Mouse (Mus musculus): ENCODE measurements around the gene Abcb11.

Gene Abcb11

GRCm38 (mm10) chr2:69264069-69264618 lies 78.3 kb downstream of the Abcb11 start:
- no peak for DNase-seq

GRCm38 (mm10) chr2:69248221-69248755 lies 94.1 kb downstream of the Abcb11 start:
- no peak for DNase-seq

- no peak for DNase-seq
Observed at GRCm38 (mm10) chr2:69247081-69247480, 95.3 kb downstream of the Abcb11 start.

- DNase-seq: no peak
Observed at GRCm38 (mm10) chr2:69244924-69245323, 97.5 kb downstream of the Abcb11 start.

- no peak for DNase-seq
Observed at GRCm38 (mm10) chr2:69239315-69239714, 103.1 kb downstream of the Abcb11 start.

GRCm38 (mm10) chr2:69234976-69235678 lies 107.3 kb downstream of the Abcb11 start:
- DNase-seq: no peak

GRCm38 (mm10) chr2:69232101-69232500 lies 110.3 kb downstream of the Abcb11 start:
- DNase-seq: no peak

- no peak for DNase-seq
Observed at GRCm38 (mm10) chr2:69230137-69230536, 112.3 kb downstream of the Abcb11 start.

- no peak for DNase-seq
Observed at GRCm38 (mm10) chr2:69228635-69229034, 113.8 kb downstream of the Abcb11 start.

GRCm38 (mm10) chr2:69226876-69227275 lies 115.5 kb downstream of the Abcb11 start:
- no peak for DNase-seq

GRCm38 (mm10) chr2:69224724-69225123 lies 117.7 kb downstream of the Abcb11 start:
- no peak for DNase-seq

- DNase-seq: no peak
Observed at GRCm38 (mm10) chr2:69222815-69223214, 119.6 kb downstream of the Abcb11 start.

GRCm38 (mm10) chr2:69221868-69222416 lies 120.5 kb downstream of the Abcb11 start:
- no peak for DNase-seq

- DNase-seq: no peak
Observed at GRCm38 (mm10) chr2:69215242-69215641, 127.2 kb downstream of the Abcb11 start.

- DNase-seq: no peak
Observed at GRCm38 (mm10) chr2:69212652-69213051, 129.8 kb downstream of the Abcb11 start.

- no peak for DNase-seq
Observed at GRCm38 (mm10) chr2:69210773-69211172, 131.6 kb downstream of the Abcb11 start, which contains the start of gene G6pc2. Gene G6pc2, plus strand, starts transcription at chr2:69211073.

- no peak for DNase-seq
Observed at GRCm38 (mm10) chr2:69209684-69210083, 132.7 kb downstream of the Abcb11 start.

GRCm38 (mm10) chr2:69206523-69206922 lies 135.9 kb downstream of the Abcb11 start:
- DNase-seq: no peak

GRCm38 (mm10) chr2:69205791-69206351 lies 136.5 kb downstream of the Abcb11 start, which contains the start of gene Spc25:
Gene Spc25, minus strand, starts transcription at chr2:69206194.
- peak; percentile 83 to 90 for DNase-seq

- no peak for DNase-seq
Observed at GRCm38 (mm10) chr2:69205185-69205584, 137.2 kb downstream of the Abcb11 start.

GRCm38 (mm10) chr2:69193555-69193954 lies 148.9 kb downstream of the Abcb11 start:
- DNase-seq: no peak

- no peak for DNase-seq
Observed at GRCm38 (mm10) chr2:69191059-69191458, 151.4 kb downstream of the Abcb11 start.

GRCm38 (mm10) chr2:69189222-69189621 lies 153.2 kb downstream of the Abcb11 start:
- DNase-seq: no peak

- no peak for DNase-seq
Observed at GRCm38 (mm10) chr2:69188732-69189131, 153.7 kb downstream of the Abcb11 start.
